Comparison of ENCODE assay signal across 15 mouse cellular contexts in genomic region chr11:117521906-117522780, GRCm38 (mm10). TPM values are rescaled to one million over a fixed set of nuclear protein-coding genes. Genes with fewer than 3 reads are reported as not detected.
DNase-seq lines count a peak whose midpoint lies in the region; ATAC-seq and TF ChIP-seq lines count a peak whose summit lies in the region.
"Had no signal": no experiment of that assay in that cellular context is flagged by ENCODE, and none has a peak within 500 bp of the region (broad histone marks: within the 10 kb centered on the region; RNA-seq: fewer than 3 reads in every experiment).

No protein-coding gene starts in this region.

- no peak for TF ChIP-seq CTCF in brain, embryonic 14.5 days (IDR thresholded peaks at IDR 0.05; ENCODE audit: borderline replicate concordance, extremely low read depth, insufficient read depth, insufficient read length)

- H3K27ac ChIP-seq in heart, embryonic 15.5 days: peak overlapping the region; percentile 80
- peak overlapping the region; percentile 79 for H3K27ac ChIP-seq in hindbrain, embryonic 14.5 days
- peak overlapping the region; percentile 89 for H3K27ac ChIP-seq in neural tube, embryonic 13.5 days (replicated peaks)

- H3K9ac ChIP-seq in heart, embryonic 15.5 days: no peak overlapping the region
- H3K9ac ChIP-seq in hindbrain, embryonic 14.5 days: no peak overlapping the region; the same call in 1 of the 2 replicates
- H3K9ac ChIP-seq in neural tube, embryonic 13.5 days: no peak overlapping the region
- H3K9ac ChIP-seq: liver, postnatal 0 days had no signal

- DNase-seq in heart, adult 9 months (ENCODE audit: low spot score in 2 of 2): no peak
- DNase-seq in brain, embryonic 14.5 days (ENCODE audit: low read depth): peak; percentile 48
- DNase-seq in hindbrain, embryonic 14.5 days (ENCODE audit: low spot score): no peak
- DNase-seq in c-Kit-positive CD71-positive TER-119-positive erythroid progenitor cells, embryonic 14.5 days (ENCODE audit: low spot score): no peak
- no peak for DNase-seq in right cerebral cortex, postnatal 25 days
- no peak for DNase-seq in gastrocnemius, postnatal 25 days
- DNase-seq: cerebellum, adult 9-10 months; liver, postnatal 0 days; thymus, adult 2 months had no signal

- no peak overlapping the region for H3K4me2 ChIP-seq in heart, embryonic 15.5 days
- H3K4me2 ChIP-seq in hindbrain, embryonic 14.5 days (replicated peaks): no peak overlapping the region
- H3K4me2 ChIP-seq in neural tube, embryonic 13.5 days: no peak overlapping the region

- H3K36me3 ChIP-seq in heart, embryonic 15.5 days: no peaks in the 10 kb centered on the region
- no peaks in the 10 kb centered on the region for H3K36me3 ChIP-seq in hindbrain, embryonic 14.5 days (replicated peaks; ENCODE audit: control insufficient read depth, insufficient read depth)
- H3K36me3 ChIP-seq in neural tube, embryonic 13.5 days: no peaks in the 10 kb centered on the region

- no peak overlapping the region for H3K4me3 ChIP-seq in heart, embryonic 15.5 days
- H3K4me3 ChIP-seq in hindbrain, embryonic 14.5 days (replicated peaks; ENCODE audit: low read length): no peak overlapping the region
- no peak overlapping the region for H3K4me3 ChIP-seq in neural tube, embryonic 13.5 days
- H3K4me3 ChIP-seq: erythroblast, embryonic 14.5 days had no signal

- WGBS in heart, embryonic 15.5 days: 66% methylated on average over 13 of the region's 13 CpGs
- WGBS in hindbrain, embryonic 14.5 days: 42% methylated on average over 13 of the region's 13 CpGs
- 36% methylated on average over 13 of the region's 13 CpGs for WGBS in neural tube, embryonic 13.5 days

- peaks cover 7% of the 10 kb centered on the region; the same call in 1 of the 2 replicates for H3K27me3 ChIP-seq in heart, embryonic 15.5 days
- H3K27me3 ChIP-seq in hindbrain, embryonic 14.5 days (ENCODE audit: control insufficient read depth, insufficient read depth, low read length): no peaks in the 10 kb centered on the region
- H3K27me3 ChIP-seq in neural tube, embryonic 13.5 days: 0 out of 2 replicates have a peak, but pooled peaks cover 14% of the 10 kb centered on the region

- peaks cover 22% of the 10 kb centered on the region for H3K4me1 ChIP-seq in heart, embryonic 15.5 days (replicated peaks)
- peaks cover 34% of the 10 kb centered on the region for H3K4me1 ChIP-seq in hindbrain, embryonic 14.5 days (replicated peaks; ENCODE audit: control insufficient read depth, insufficient read depth, low read length)
- peaks cover 46% of the 10 kb centered on the region for H3K4me1 ChIP-seq in neural tube, embryonic 13.5 days (replicated peaks)

- TF ChIP-seq POLR2A in brain, embryonic 14.5 days (IDR thresholded peaks at IDR 0.05; ENCODE audit: borderline replicate concordance, extremely low read depth, insufficient read depth, insufficient read length, poor library complexity, severe bottlenecking): no peak

- H3K9me3 ChIP-seq in heart, embryonic 15.5 days (replicated peaks): no peaks in the 10 kb centered on the region
- H3K9me3 ChIP-seq in hindbrain, embryonic 14.5 days (ENCODE audit: control insufficient read depth, low read length): no peaks in the 10 kb centered on the region
- H3K9me3 ChIP-seq in neural tube, embryonic 13.5 days: 0 out of 2 replicates have a peak, but pooled peaks cover 3% of the 10 kb centered on the region

- no peak for ATAC-seq in heart, embryonic 15.5 days (replicated peaks; ENCODE audit: insufficient number of reproducible peaks, insufficient read depth, low FRiP score, low read depth)
- no peak for ATAC-seq in hindbrain, embryonic 14.5 days (ENCODE audit: low FRiP score)
- no peak for ATAC-seq in neural tube, embryonic 13.5 days (ENCODE audit: low read depth)
- ATAC-seq: liver, postnatal 0 days had no signal

RNA-seq across cellular contexts. Expression of gene Gm11733, which starts 38.0 kb away (rescaled TPM):
- polyA plus RNA-seq in heart, embryonic 15.5 days (2015; fragmentation: Nextera tagmentation; extraction: Ambion mirVana): not detected in 2 replicates
- 0.09 and 0.12 TPM in 2 replicates for polyA plus RNA-seq in brain, embryonic 14.5 days (2012; rRNA removed)
- polyA plus RNA-seq in hindbrain, embryonic 14.5 days (2014; fragmentation: Nextera tagmentation; extraction: Ambion mirVana): not detected in 2 replicates
- not detected in 2 replicates for polyA plus RNA-seq in neural tube, embryonic 13.5 days (2015; fragmentation: Nextera tagmentation; extraction: Ambion mirVana)
- total RNA-seq in gastrocnemius, postnatal 25 days (2021): not detected
- total RNA-seq: adrenal gland, adult 18-20 months; heart, postnatal 36 days; layer of hippocampus, postnatal 14 days had no signal
- polyA plus RNA-seq: erythroblast, embryonic 14.5 days; liver, postnatal 0 days; thymus, adult 2 months had no signal
